Mouse (Mus musculus) liver, postnatal 0 days (tissue): Measurements from ENCODE around the gene Stx2.

ENCODE experiments used
- CTCF ChIP-seq: sonication (generic); IDR thresholded peaks from 2 replicates; pipeline ENCODE4 v1.5.1; 2016; ENCODE audit warnings: antibody characterized with exemption, low read depth
- EP300 ChIP-seq: IDR thresholded peaks from 2 replicates; pipeline ENCODE4 v1.6.1; 2016; ENCODE audit warnings: antibody characterized with exemption, low read depth, mild to moderate bottlenecking

GRCm38 (mm10) chr5:129049372-129049771 is 41.0 kb upstream of the Stx2 start:
- TF ChIP-seq CTCF (no peak), EP300 (no peak)
